Mouse (Mus musculus) embryonic facial prominence, embryonic 14.5 days (tissue): ENCODE measurements at regions not wholly inside any gene's neighbourhood (a gene's known extent, or its start where the extent isn't known, plus 50 kb on each side); places are given as distances from the start of the nearest gene placed in this dataset.

Experiments
- ATAC-seq: fragments of 200-750 bp; cut with Nextera tagmentation; 2 replicates; pipeline ENCODE4 v1.8.0; 2017; ENCODE audit warnings: low read depth, moderate number of reproducible peaks, moderate TSS enrichment
- DNase-seq: peaks from one replicate; pipeline ENCODE4 v3.0.0-alpha.2; 2015; ENCODE audit warnings: low spot score
- H3K27ac ChIP-seq: fragments of 300-500 bp; sonication (generic); replicated peaks from 2 replicates; pipeline ENCODE4 v1.5.1; 2014; ENCODE audit warnings: low read depth, mild to moderate bottlenecking, low read length, moderate library complexity
- H3K27me3 ChIP-seq: fragments of 300-500 bp; sonication (generic); replicated peaks from 2 replicates; pipeline ENCODE4 v1.6.1; 2014; ENCODE audit warnings: low read length; ENCODE audit not compliant: control insufficient read depth, insufficient read depth
- H3K36me3 ChIP-seq: fragments of 300-500 bp; sonication (generic); 2 replicates; pipeline ENCODE4 v1.6.1; 2014; ENCODE audit warnings: low read length, mixed read lengths; ENCODE audit not compliant: control insufficient read depth, insufficient read depth
- H3K4me1 ChIP-seq: fragments of 300-500 bp; sonication (generic); 2 replicates; pipeline ENCODE4 v1.6.1; 2014; ENCODE audit warnings: antibody characterized with exemption, low read length; ENCODE audit not compliant: control insufficient read depth, insufficient read depth
- H3K4me2 ChIP-seq: fragments of 300-500 bp; sonication (generic); 2 replicates; pipeline ENCODE4 v1.6.1; 2014; ENCODE audit warnings: low read depth, mild to moderate bottlenecking, low read length, moderate library complexity, mixed read lengths
- H3K4me3 ChIP-seq: fragments of 300-500 bp; sonication (generic); 2 replicates; pipeline ENCODE4 v1.5.1; 2014; ENCODE audit warnings: low read depth, mild to moderate bottlenecking, low read length
- H3K9ac ChIP-seq: fragments of 300-500 bp; sonication (generic); 2 replicates; pipeline ENCODE4 v1.6.1; 2014; ENCODE audit warnings: low read depth, mild to moderate bottlenecking, low read length, moderate library complexity, mixed read lengths
- H3K9me3 ChIP-seq: fragments of 300-500 bp; sonication (generic); 2 replicates; pipeline ENCODE4 v1.6.1; 2016; ENCODE audit warnings: low read length; ENCODE audit not compliant: control insufficient read depth
- WGBS: fragments of 180-500 bp; shearing (Covaris S2); extraction: QIAGEN DNeasy Blood & Tissue Kit; methylation state at CpG from one replicate; pipeline ENCODE4 v1.1.7; 2014; 5-methylcytosine and 5-hydroxymethylcytosine counted together

DNA sequence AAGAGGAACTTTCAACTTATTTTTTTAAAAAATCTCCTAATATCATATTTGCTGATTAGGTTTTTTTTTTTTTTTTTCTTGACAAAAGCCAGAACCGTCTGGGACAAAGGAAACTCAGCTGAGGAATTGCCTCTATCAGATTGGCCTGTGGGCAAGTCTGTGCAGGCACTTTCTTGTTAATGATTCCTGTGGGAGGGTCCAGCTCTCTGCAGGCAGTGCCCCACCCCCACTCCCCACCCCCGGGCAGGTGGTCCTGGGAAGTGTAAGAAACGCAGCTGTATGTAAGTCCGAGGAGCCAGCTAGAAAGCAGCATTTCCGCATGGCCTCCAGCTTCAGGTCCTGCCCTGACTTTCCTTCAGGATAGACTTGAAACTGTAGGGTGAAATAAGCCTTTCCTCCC is 377.7 kb downstream of the Sox2 start:
- DNase-seq, result peak; percentile 36
- Histone ChIP-seq H3K4me3 (no peak overlapping the region), H3K4me2 (no peak overlapping the region), H3K27ac (no peak overlapping the region), H3K36me3 (no peaks in the 10 kb centered on the region), H3K27me3 (no peaks in the 10 kb centered on the region), H3K9ac (no peak overlapping the region), H3K9me3 (no peaks in the 10 kb centered on the region), H3K4me1 (no peaks in the 10 kb centered on the region)
- 4% methylated on average over 5 of the region's 5 CpGs for WGBS
- ATAC-seq, result peak; percentile 33; the same call in 1 of the 2 replicates

DNA sequence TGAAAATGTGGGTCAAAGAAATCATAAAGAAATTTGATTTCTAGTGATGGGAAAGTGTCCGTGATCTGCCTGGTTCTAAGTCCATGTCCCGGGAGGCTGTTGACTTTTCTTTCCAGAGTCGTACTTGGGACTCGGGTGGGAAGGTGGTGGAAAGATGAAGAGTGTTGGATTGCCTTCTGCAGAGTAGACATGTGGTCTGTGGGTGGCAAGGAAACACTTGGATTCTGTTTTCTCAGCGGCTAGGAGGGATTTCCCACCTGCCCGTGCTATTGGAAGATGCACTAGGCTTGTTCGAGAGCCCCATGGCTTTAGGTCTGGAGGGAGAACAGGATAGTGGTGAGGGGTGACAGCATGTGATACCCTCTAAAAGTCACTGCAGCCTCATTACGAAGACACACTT is 379.7 kb downstream of the Sox2 start:
- ATAC-seq (no peak), DNase-seq (no peak)
- Histone ChIP-seq H3K27ac (no peak overlapping the region), H3K9me3 (no peaks in the 10 kb centered on the region), H3K36me3 (no peaks in the 10 kb centered on the region), H3K4me3 (no peak overlapping the region), H3K9ac (no peak overlapping the region), H3K4me1 (no peaks in the 10 kb centered on the region), H3K27me3 (no peaks in the 10 kb centered on the region), H3K4me2 (no peak overlapping the region)
- 85% methylated on average over 8 of the region's 8 CpGs for WGBS

DNA sequence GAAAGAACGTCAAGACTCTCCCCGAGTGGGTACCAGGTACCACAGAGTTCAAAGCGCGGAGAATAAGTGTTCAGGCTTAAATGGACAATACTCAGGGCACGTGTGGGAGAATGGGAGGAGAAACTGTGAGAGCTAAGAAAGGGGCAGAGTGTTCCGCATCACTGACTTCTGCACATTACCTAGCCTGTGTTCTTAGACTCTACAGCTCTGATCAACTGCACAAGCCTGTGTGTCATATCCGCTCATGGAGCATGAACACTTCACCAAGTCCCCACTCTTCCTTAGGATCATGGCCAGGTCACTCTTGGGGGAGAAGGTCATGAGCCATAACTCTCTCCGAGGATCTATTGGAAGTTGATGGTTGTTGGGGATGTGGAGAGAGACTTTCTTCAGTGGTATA is 383.4 kb downstream of the Sox2 start:
- WGBS, result 76% methylated on average over 8 of the region's 8 CpGs
- Histone ChIP-seq H3K9me3 (no peaks in the 10 kb centered on the region), H3K27ac (no peak overlapping the region), H3K27me3 (no peaks in the 10 kb centered on the region), H3K36me3 (no peaks in the 10 kb centered on the region), H3K4me2 (no peak overlapping the region), H3K9ac (no peak overlapping the region), H3K4me3 (no peak overlapping the region), H3K4me1 (no peaks in the 10 kb centered on the region)
- no peak for DNase-seq
- no peak for ATAC-seq

DNA sequence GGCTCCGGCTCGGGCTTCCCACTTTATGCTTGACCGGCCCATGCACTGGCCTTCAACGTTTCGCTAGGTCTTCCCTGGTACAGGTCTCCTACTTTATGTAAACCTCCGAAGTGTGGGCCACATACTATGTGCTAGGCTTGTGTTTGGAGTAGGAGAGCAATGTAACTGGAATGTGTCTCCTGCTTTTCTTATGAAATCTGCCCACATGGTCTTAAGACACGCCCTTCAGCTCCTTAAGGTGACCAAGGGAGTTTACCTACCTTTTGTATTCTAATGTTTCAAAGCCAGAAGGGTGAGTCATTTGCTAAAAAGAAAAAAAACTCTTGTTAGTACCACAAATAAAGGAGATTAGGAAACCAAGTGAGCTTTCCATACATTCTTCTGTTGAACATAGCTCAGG is 385.0 kb downstream of the Sox2 start:
- Histone ChIP-seq H3K4me2 (no peak overlapping the region), H3K4me3 (no peak overlapping the region), H3K4me1 (no peaks in the 10 kb centered on the region), H3K27me3 (no peaks in the 10 kb centered on the region), H3K9ac (no peak overlapping the region), H3K36me3 (no peaks in the 10 kb centered on the region), H3K9me3 (no peaks in the 10 kb centered on the region), H3K27ac (no peak overlapping the region)
- DNase-seq, result no peak
- ATAC-seq, result no peak
- WGBS, result 91% methylated on average over 7 of the region's 7 CpGs

DNA sequence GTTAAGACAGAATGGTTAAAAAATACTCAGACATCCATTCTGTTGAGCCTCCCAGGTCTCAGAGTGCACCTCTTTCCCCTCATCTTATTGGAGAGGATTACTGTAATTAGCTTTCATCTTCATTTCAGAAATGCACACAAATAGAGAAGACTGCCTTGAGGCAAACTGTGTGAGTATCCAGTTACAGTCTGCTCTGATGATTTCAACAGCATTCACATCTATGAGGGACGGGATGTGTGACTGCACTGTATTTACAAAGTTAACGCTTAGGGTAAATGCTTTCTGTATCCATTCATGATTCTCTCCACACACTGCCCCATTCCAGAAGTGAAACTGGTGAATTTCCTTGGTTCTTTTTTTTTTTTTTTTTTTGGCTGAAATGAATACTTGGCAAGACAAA is 393.5 kb downstream of the Sox2 start:
- 21% methylated on average over 2 of the region's 2 CpGs for WGBS

DNA sequence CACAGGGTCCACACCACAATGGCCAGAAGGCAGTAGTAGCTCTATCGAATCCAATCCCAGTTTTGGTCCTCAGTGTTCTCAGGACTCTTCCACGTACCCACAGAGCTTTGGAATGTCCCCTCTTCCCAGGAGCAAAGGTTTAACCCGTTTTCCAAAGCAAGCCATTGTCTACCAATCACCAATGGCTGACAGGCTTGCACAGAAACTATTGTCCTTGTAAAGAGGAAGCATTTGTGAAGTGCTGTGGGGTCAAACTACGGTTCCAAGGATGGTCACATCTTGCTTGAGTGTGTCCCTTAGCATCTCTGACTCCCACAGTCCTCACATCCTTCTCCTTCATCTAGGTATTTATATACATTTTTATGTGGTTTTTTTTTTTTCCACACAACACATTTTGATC is 409.2 kb downstream of the Sox2 start:
- no peaks in the 10 kb centered on the region for H3K9me3 ChIP-seq
- H3K27me3 ChIP-seq, result no peaks in the 10 kb centered on the region
- H3K9ac ChIP-seq, result no peak overlapping the region
- no peaks in the 10 kb centered on the region for H3K36me3 ChIP-seq
- no peaks in the 10 kb centered on the region for H3K4me1 ChIP-seq
- no peak overlapping the region for H3K4me2 ChIP-seq
- ATAC-seq, result no peak
- H3K27ac ChIP-seq, result no peak overlapping the region
- no peak for DNase-seq
- 52% methylated on average over 4 of the region's 4 CpGs for WGBS
- H3K4me3 ChIP-seq, result no peak overlapping the region

More for the DNA sequence above, 393.5 kb downstream of the Sox2 start:
- Histone ChIP-seq H3K9ac (no peak overlapping the region), H3K4me3 (no peak overlapping the region), H3K27ac (no peak overlapping the region), H3K36me3 (no peaks in the 10 kb centered on the region), H3K9me3 (no peaks in the 10 kb centered on the region), H3K4me2 (no peak overlapping the region), H3K4me1 (peaks cover 4% of the 10 kb centered on the region; the same call in 1 of the 2 replicates), H3K27me3 (no peaks in the 10 kb centered on the region)
- ATAC-seq (peak; percentile 84), DNase-seq (peak; percentile 66)

DNA sequence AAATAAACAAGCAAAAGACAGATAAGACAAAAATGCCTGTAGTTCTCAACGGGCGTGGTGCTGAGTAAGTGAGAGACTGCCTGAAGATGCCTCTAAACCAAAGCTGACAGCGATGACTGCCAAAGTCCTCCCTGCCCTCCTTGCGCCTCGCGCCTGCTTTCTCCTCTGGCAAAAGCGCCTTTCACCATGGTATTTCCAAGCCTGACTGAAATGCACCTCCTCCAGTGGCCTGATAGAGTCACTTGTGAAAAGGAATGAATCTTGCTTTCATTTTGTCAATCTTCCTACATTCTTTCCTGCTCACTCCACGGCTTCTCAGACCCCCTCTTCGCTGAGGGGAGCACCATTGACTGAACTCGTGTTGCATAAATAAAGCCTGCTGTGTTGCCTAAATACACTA is 409.8 kb downstream of the Sox2 start:
- no peak overlapping the region for H3K27ac ChIP-seq
- no peaks in the 10 kb centered on the region for H3K27me3 ChIP-seq
- H3K36me3 ChIP-seq, result no peaks in the 10 kb centered on the region
- 0 out of 2 replicates have a peak overlapping the region, but pooled peaks have one; percentile 0 for H3K4me2 ChIP-seq
- no peaks in the 10 kb centered on the region for H3K4me1 ChIP-seq
- H3K4me3 ChIP-seq, result no peak overlapping the region
- DNase-seq (no peak), ATAC-seq (no peak)
- H3K9ac ChIP-seq, result no peak overlapping the region
- no peaks in the 10 kb centered on the region for H3K9me3 ChIP-seq
- WGBS, result 29% methylated on average over 10 of the region's 10 CpGs

DNA sequence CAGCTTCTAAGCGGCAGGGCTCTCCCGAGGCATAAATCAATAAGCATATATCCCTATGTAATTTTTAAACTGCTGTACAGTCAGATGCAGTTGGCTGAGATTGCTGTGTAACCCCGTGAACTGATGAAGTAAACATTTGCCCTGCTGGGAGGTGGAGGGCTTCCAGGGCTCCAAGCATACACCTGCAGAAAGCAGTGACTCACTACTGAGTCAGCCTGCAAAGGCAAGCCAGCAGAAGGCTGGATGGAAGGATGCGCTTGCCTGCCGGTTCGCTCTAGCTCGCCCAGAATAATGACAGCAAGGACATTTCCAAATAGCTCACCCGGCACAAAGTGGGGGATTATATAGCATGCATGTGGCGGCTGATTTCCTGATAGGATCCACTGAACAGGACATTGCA is 416.6 kb downstream of the Sox2 start:
- H3K27ac ChIP-seq, result no peak overlapping the region
- H3K4me3 ChIP-seq, result no peak overlapping the region
- peak; percentile 40 for DNase-seq
- ATAC-seq, result peak; percentile 53; the same call in 1 of the 2 replicates
- no peak overlapping the region for H3K4me2 ChIP-seq
- no peaks in the 10 kb centered on the region for H3K9me3 ChIP-seq
- no peaks in the 10 kb centered on the region for H3K36me3 ChIP-seq
- WGBS, result 57% methylated on average over 9 of the region's 9 CpGs
- no peaks in the 10 kb centered on the region for H3K4me1 ChIP-seq
- no peak overlapping the region for H3K9ac ChIP-seq
- H3K27me3 ChIP-seq, result no peaks in the 10 kb centered on the region

- no peak overlapping the region for H3K4me3 ChIP-seq
- H3K4me1 ChIP-seq, result no peaks in the 10 kb centered on the region
- H3K27ac ChIP-seq, result no peak overlapping the region
- ATAC-seq (no peak), DNase-seq (no peak)
- no peaks in the 10 kb centered on the region for H3K9me3 ChIP-seq
- no peaks in the 10 kb centered on the region for H3K27me3 ChIP-seq
- H3K36me3 ChIP-seq, result no peaks in the 10 kb centered on the region
- no peak overlapping the region for H3K9ac ChIP-seq
- H3K4me2 ChIP-seq, result no peak overlapping the region
- 91% methylated on average over 8 of the region's 8 CpGs for WGBS
These were observed 418.4 kb downstream of the Sox2 start for GRCm38 (mm10) chr3:35068586-35068985.
